In the genomic region with DNA sequence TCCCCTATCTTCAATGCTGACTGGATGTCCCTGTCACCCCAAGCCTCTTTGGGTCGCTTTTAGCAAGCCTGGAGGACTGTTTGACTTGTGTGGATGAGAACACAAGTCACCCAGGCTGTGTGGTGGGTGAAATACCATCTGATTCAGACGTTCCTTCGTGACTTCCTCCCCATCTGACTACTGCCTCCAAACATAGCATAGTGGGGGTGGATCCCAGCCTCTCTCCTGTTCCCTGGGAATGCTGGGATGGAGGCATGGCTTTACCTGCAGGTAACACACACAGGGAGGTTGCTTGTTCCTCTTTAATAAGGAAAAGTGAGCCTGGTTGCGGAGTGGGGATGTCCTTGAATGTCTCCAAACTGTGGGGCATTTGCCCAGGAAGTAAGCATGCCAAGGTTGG, we compare ENCODE assay signal across 25 mouse cellular contexts.
DNase-seq lines count a peak whose midpoint lies in the region; ATAC-seq lines count a peak whose summit lies in the region.
"Had no signal": no experiment of that assay in that cellular context is flagged by ENCODE, and none has a peak within 500 bp of the region (broad histone marks: within the 10 kb centered on the region; RNA-seq: fewer than 3 reads in every experiment).

No protein-coding gene starts in this region.

- H3K36me3 ChIP-seq in liver, embryonic 12.5 days: no peaks in the 10 kb centered on the region
- H3K36me3 ChIP-seq: embryonic facial prominence, embryonic 15.5 days; liver, embryonic 15.5 days; lung, embryonic 15.5 days; midbrain, embryonic 13.5 days; neural tube, embryonic 12.5 days had no signal

- H3K27ac ChIP-seq in liver, embryonic 12.5 days: no peak overlapping the region
- H3K27ac ChIP-seq: embryonic facial prominence, embryonic 15.5 days; hindbrain, postnatal 0 days; liver, embryonic 15.5 days; lung, embryonic 15.5 days; midbrain, embryonic 13.5 days; neural tube, embryonic 12.5 days had no signal

- no peak for DNase-seq in frontal cortex, postnatal 10 days (ENCODE audit: low spot score in 2 of 2)
- peak; percentile 37 to 85 for DNase-seq in layer of hippocampus, adult 18-20 months (ENCODE audit: low spot score in 2 of 2)
- DNase-seq in layer of hippocampus, postnatal 25 days (ENCODE audit: extremely low spot score in 1 of 2, low spot score in 1 of 2): no peak
- DNase-seq in right cerebral cortex, postnatal 25 days: peak; percentile 68
- no peak for DNase-seq in right cerebral cortex, postnatal 14 days
- DNase-seq in right cerebral cortex, postnatal 36 days (ENCODE audit: low spot score in 2 of 2): peak; percentile 57 to 69
- DNase-seq: adrenal gland, postnatal 14 days; cerebellum, adult 9-11 months; kidney, postnatal 25 days; lung, postnatal 36 days; spleen, adult 18-20 months; thymus, adult 18-20 months; thymus, postnatal 36 days had no signal

- no peak overlapping the region for H3K9ac ChIP-seq in liver, embryonic 12.5 days
- H3K9ac ChIP-seq: embryonic facial prominence, embryonic 15.5 days; liver, embryonic 15.5 days; lung, embryonic 15.5 days; midbrain, embryonic 13.5 days; neural tube, embryonic 12.5 days had no signal

- H3K4me3 ChIP-seq in liver, embryonic 12.5 days: no peak overlapping the region
- H3K4me3 ChIP-seq: embryonic facial prominence, embryonic 15.5 days; liver, embryonic 15.5 days; lung, embryonic 15.5 days; megakaryocyte, embryonic 14.5 days; midbrain, embryonic 13.5 days; neural tube, embryonic 12.5 days had no signal

- ATAC-seq in frontal cortex, adult (ENCODE audit: low TSS enrichment): peak; percentile 95
- ATAC-seq in liver, embryonic 12.5 days: no peak
- ATAC-seq: forebrain, embryonic 14.5 days; hindbrain, postnatal 0 days; intestine, embryonic 16.5 days; midbrain, embryonic 13.5 days had no signal

- 37% methylated on average over 4 of the region's 4 CpGs for WGBS in liver, embryonic 12.5 days (ENCODE audit: insufficient replicate concordance)

- no peaks in the 10 kb centered on the region for H3K9me3 ChIP-seq in liver, embryonic 12.5 days (replicated peaks)
- H3K9me3 ChIP-seq: embryonic facial prominence, embryonic 15.5 days; liver, embryonic 15.5 days; lung, embryonic 15.5 days; megakaryocyte, embryonic 14.5 days; midbrain, embryonic 13.5 days; neural tube, embryonic 12.5 days had no signal

- no peak overlapping the region for H3K4me2 ChIP-seq in liver, embryonic 12.5 days
- H3K4me2 ChIP-seq: embryonic facial prominence, embryonic 15.5 days; heart, embryonic 11.5 days; liver, embryonic 15.5 days; lung, embryonic 15.5 days; midbrain, embryonic 13.5 days; neural tube, embryonic 12.5 days had no signal

- no peaks in the 10 kb centered on the region for H3K27me3 ChIP-seq in liver, embryonic 12.5 days (replicated peaks)
- H3K27me3 ChIP-seq: embryonic facial prominence, embryonic 15.5 days; liver, embryonic 15.5 days; lung, embryonic 15.5 days; midbrain, embryonic 13.5 days; neural tube, embryonic 12.5 days had no signal

- H3K4me1 ChIP-seq in liver, embryonic 12.5 days: no peaks in the 10 kb centered on the region
- H3K4me1 ChIP-seq: embryonic facial prominence, embryonic 15.5 days; liver, embryonic 15.5 days; neural tube, embryonic 12.5 days had no signal

Comparison
In these comparisons a context has a peak if more than half of its experiments do, and no peak if none do; other contexts are left out.
1. DNase-seq: peak in layer of hippocampus, adult 18-20 months (2 of 2), right cerebral cortex, postnatal 25 days (single experiment) and right cerebral cortex, postnatal 36 days (2 of 2); none in frontal cortex, postnatal 10 days (0 of 2), layer of hippocampus, postnatal 25 days (0 of 2) and right cerebral cortex, postnatal 14 days (single experiment).